Mouse (Mus musculus): ENCODE data around the gene Ms4a10.
A peak's percentile ranks its signal among the peaks of the same experiment; 100 is the strongest.

The Ms4a10 gene

GRCm38 (mm10) chr19:10974238-10974865 lies at the start of gene Ms4a10:
Gene Ms4a10 (minus strand): TSS chr19:10974670.
- no peak for DNase-seq

GRCm38 (mm10) chr19:11022382-11022781 lies 47.9 kb upstream of the Ms4a10 start:
- DNase-seq: no peak

- DNase-seq: no peak
Measured at GRCm38 (mm10) chr19:11017891-11018290, 43.4 kb upstream of the Ms4a10 start, which contains the start of gene Ms4a18. Gene Ms4a18 (minus strand): TSS chr19:11018031.

DNA sequence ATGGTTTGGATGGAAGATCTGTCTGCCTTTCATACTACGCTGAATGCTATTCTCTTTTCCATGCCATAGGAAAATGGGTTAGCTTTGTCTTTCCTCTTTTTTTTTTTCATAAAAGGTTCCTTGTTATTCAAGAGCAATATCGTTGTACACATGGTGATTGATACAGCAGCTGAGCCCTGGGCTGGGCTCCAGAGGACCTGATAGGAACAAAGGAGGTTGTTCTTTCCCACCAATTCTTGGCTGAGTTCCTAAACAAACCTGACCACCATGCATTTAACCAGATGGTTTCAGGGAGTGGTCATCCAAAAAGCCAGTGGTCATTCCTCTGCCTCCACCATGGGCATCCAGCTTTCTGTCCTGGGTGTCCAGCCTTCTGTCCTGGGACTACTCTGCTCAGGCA lies 42.8 kb upstream of the Ms4a10 start:
- DNase-seq: no peak

GRCm38 (mm10) chr19:11015998-11016397 lies 41.5 kb upstream of the Ms4a10 start:
- DNase-seq: no peak

- DNase-seq: no peak
Measured at GRCm38 (mm10) chr19:11015468-11015867, 41.0 kb upstream of the Ms4a10 start.

GRCm38 (mm10) chr19:10993150-10993549 lies 18.7 kb upstream of the Ms4a10 start, which contains the start of gene Ms4a15:
Gene Ms4a15 (minus strand): TSS chr19:10993250.
- no peak for DNase-seq

GRCm38 (mm10) chr19:10991911-10992310 lies 17.4 kb upstream of the Ms4a10 start:
- no peak for DNase-seq

DNA sequence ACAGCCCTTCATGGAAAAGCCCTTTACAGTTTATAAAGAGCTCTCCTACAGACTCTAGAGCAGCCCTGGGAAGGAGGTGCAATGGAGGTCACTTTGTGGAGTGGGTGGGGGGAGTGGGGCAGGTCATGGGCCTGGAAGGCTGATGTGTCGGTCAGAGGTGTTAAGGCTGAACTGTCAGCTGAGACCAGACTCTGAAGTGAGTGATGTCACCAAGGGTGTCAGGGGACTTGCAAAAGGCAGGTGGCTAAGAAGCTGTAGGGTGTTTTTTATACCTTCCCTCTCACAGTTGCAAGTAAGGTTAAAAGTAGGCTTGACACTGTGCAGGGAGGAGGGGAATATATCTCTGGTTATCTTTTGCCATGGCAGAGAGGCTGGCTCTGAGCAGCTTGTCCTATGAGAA lies 16.3 kb upstream of the Ms4a10 start:
- no peak for DNase-seq

GRCm38 (mm10) chr19:10988563-10988962 lies 14.1 kb upstream of the Ms4a10 start:
- no peak for DNase-seq

DNA sequence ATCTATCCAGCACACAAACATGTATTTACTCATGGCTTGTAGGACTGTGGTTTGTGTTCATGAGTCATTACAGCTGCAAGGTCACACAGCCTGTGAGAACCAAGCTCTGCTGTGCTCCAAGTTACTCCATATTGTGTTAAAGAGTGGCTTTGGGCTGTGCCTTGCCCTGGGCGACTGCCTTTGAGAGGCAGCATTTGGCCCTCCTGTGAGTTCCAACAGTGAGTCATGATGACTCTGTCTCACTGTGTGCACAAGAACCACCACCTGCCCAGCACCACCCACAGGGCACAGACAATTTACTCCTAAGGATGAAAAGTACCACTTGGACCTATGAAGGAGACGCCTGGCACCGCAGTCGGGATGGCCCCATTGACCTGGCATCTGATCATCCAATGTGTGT lies 11.4 kb upstream of the Ms4a10 start:
- no peak for DNase-seq

DNA sequence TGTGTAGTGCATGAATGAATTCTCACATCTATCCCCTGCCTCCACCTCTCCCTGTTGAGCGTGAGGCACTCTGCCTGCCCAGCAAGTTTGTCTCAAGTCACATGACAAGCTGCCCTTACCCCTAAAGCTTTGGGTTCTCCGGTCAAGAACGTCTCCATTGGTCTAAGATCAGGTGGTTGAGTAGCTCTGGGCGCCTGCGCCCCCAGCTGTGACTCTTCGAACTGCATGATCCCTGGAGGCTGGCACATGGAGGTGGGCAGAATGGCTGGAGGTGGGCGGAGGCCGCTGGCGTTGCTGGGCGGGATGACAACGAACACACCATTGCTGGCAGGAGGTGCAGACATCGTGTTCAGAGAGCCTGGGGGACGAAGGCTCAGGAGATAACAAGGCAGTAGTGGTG lies 10.1 kb upstream of the Ms4a10 start:
- peak in 1 of 2 experiments; percentile 14 for DNase-seq

- DNase-seq: peak in 1 of 2 experiments; percentile 68
Measured at GRCm38 (mm10) chr19:10983146-10983545, 8.7 kb upstream of the Ms4a10 start.

DNA sequence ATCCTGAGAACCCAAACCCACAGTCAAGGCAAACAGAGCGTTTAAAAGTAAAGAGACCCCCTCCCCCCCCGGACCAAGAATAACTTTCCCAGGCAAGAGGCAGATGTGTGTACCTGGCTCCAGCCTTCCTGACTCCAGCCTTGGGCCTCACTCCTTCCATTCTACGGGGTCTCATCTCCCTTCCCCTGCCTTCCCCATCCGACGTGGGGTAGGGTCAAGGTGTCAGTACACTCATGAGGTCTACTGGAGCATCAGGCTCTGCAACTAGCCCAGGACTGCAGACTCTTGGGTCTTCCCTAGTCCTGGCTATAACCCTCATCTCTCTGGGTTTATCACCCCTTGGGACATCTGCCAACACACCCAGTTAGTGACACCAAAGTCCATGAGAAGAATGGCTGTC lies 5.7 kb upstream of the Ms4a10 start:
- no peak for DNase-seq

DNA sequence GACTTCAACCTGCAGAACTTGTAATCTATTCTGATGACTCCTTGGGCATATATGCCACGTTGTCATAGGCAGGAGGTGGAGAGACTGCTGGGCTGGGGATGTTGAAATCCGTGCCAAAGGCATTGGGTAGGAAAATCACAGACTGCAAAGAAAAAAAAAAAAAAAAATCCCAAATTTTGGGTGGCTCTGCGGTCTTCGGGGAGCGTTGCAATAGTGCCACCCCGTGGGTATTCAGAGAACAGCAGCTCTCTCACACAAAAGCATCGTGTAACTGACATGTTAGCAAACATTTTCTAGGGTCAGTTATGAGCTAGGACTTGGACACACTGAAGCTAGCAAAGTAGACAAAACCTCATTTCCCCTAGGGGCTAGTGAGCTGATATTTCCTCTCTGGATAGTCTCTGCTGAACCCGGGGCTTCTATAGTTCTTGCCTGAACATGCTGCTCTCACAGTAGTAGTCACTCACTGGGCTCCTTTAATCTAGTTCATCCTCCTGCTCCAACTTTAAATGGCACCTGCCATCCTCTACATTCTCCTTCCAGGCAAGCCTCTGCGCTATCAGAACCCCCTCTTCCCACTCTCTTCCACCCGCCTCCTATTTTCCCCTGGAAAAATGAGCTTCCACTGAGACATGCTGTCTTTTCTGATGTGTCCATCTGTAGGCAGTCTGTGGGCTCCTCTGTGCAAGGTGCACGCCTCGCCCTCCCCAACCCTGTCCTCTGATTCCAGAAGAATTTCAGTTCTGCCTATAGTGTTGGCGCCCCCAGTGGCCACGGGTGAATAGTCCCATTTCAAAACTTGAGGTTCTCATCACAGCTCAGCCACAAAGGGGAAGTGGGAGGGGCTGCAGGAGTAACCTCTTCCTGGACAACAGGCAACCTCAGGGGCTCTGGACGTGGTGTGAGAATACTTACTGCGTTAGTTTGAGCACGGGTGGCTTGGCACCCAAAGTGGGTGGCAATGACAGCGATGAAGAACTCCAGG lies 5.0 kb upstream of the Ms4a10 start:
- DNase-seq: peak; percentile 86 to 90

DNA sequence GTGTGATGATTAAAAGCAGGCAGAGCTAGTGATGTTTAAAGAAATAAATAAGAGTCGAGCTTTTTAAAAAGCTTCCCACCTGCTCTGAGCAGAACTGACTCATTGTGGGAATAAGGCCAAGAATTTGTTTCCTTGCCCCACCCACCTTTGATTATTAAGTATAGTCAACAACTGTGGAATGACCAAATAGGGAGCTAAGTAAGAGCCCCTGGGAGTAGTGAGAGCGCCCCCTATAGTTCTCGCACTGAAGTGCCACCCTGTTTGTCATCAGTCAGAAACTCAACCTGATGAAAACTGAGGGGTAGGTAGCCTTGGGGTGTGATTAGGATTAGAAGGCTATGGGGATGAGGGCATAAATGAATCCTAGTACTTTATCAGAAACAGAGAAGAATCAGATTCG lies 1.8 kb upstream of the Ms4a10 start:
- peak in 1 of 2 experiments; percentile 29 for DNase-seq

DNA sequence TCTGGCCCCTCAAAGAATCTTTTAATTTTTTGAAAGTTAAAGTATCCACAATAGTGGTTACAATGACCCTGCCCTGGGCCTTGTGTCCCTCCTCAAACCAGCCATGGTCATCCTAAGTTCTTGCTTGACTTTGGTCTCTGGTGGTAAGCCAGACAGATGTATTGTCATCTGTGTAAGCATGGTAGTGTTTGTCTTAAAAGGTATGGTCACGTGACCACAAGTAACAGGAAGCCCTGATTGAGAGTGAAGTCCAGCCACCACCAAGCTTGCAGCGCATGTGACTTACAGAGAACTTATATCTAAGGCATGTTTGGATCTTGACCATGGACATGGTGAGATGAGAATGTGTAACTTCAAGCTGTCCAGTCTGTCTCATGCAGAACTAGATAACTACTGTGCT lies 717 bp upstream of the Ms4a10 start:
- DNase-seq: no peak

- DNase-seq: no peak
Measured at GRCm38 (mm10) chr19:10973187-10973586, 1.3 kb downstream of the Ms4a10 start.

DNA sequence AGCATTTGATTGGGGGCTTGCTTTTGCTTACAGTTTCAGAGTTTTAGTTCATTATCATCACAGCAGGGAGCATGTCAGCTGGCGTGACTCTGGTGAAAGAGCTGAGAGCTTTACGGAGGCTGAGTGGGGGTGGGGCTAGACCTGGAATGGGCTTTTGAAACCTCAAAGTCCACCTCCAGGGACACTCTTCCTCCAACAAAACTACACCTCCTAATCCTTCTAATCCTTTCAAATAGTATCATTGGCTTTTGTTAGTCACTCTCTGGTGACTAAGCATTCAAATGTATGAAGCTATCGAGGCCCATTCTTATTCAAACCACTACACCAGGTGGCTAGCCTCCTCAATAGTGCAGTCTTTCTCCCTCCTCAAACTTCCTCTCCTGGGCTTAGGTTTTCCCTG lies 1.8 kb downstream of the Ms4a10 start:
- DNase-seq: no peak

DNA sequence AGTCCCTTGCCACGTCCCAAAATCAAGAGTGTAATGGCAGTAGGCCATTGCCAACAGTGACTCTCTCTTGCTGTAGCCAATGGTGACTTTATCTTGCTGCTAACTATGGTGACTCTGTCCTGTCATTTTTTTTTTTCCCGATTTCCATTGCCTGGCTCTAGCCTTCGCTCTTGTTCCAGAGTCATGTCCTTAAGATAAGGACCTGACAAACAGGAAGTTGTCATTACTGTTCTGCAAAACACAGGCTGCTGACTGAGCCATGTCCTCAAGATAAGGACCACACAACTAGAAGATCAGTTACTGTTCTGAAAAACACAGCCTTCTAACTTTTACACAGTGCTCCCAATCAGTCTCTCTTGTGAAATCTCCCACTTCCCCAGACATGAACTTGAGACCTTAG lies 4.0 kb downstream of the Ms4a10 start:
- no peak for DNase-seq

GRCm38 (mm10) chr19:10968578-10968977 lies 5.9 kb downstream of the Ms4a10 start:
- no peak for DNase-seq

DNA sequence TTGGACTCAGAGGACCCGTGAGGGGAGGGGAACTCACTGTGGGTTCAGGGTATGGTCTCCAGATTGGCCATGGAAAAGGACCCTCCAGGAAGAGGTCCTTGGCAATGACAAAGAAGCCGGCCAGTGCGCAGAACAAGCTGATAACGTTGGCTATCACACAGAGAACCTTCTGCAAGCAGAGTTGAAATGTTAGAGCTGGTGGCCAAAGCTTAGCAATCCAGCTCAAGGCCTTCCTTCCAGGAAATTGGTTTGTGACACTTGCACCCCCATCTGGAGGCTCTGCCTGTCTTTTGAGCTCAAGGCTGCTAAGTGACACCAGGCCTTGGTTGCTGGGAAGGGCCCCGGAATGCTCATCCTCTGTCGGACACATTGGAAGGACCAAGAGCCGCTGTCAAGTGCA lies 8.7 kb downstream of the Ms4a10 start:
- no peak for DNase-seq

DNA sequence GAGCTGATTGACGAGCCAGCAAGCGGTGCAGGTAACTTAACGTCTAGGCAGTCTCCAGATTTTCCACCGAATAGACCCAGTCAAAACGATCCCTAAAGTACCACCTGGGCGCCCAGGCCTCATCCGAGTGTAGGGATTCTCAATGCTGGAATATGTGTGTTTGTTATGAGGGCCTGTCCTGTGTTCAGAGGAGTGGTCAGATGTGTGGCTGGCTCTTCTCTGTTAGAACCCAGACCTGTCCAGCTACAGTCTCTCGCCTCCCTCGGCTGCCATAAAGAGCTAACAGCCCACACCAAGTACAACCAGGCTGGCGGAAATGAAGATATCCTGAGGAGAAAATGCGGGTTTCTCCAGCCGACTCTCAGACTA lies 14.5 kb downstream of the Ms4a10 start:
- DNase-seq: no peak

All from lung, postnatal 4 days (tissue).